Mouse (Mus musculus) gastrocnemius, postnatal 25 days (tissue): ENCODE data around the gene Gjd3. TPM values are rescaled to one million over a fixed set of nuclear protein-coding genes. Genes with fewer than 3 reads are reported as not detected.

ENCODE experiments used
- DNase-seq: peaks from one replicate; pipeline ENCODE4 v3.0.0; 2022
- total RNA-seq, 2 experiments: library from RNA; stranded (reverse); gene quantifications; 1 replicate in 1 of 2; 2 replicates in 1 of 2; pipeline ENCODE4 v1.2.3; 2021

Gene Gjd3
- total RNA-seq, 2 experiments from 2014 or later: not detected

- DNase-seq: no peak
These were observed 1.4 kb downstream of the Gjd3 start for GRCm38 (mm10) chr11:98981289-98981996.

GRCm38 (mm10) chr11:98979356-98979755 lies 3.5 kb downstream of the Gjd3 start:
- DNase-seq: no peak

- DNase-seq: no peak
These were observed 4.2 kb downstream of the Gjd3 start for GRCm38 (mm10) chr11:98978526-98979148.

GRCm38 (mm10) chr11:98974871-98975719 lies 7.7 kb downstream of the Gjd3 start:
- DNase-seq: no peak

GRCm38 (mm10) chr11:98974213-98974612 lies 8.6 kb downstream of the Gjd3 start:
- no peak for DNase-seq

GRCm38 (mm10) chr11:98973584-98973983 lies 9.2 kb downstream of the Gjd3 start:
- DNase-seq: no peak

GRCm38 (mm10) chr11:98972801-98973360 lies 9.9 kb downstream of the Gjd3 start:
- no peak for DNase-seq

GRCm38 (mm10) chr11:98972215-98972614 lies 10.6 kb downstream of the Gjd3 start:
- DNase-seq: peak; percentile 73

- DNase-seq: no peak
These were observed 11.3 kb downstream of the Gjd3 start for GRCm38 (mm10) chr11:98971316-98972031.

GRCm38 (mm10) chr11:98970191-98970925 lies 12.5 kb downstream of the Gjd3 start:
- no peak for DNase-seq

GRCm38 (mm10) chr11:98969496-98969927 lies 13.3 kb downstream of the Gjd3 start:
- no peak for DNase-seq

- DNase-seq: no peak
These were observed 13.9 kb downstream of the Gjd3 start for GRCm38 (mm10) chr11:98968716-98969495.

GRCm38 (mm10) chr11:98968079-98968478 lies 14.7 kb downstream of the Gjd3 start:
- DNase-seq: no peak

- DNase-seq: peak; percentile 94
These were observed 16.2 kb downstream of the Gjd3 start for GRCm38 (mm10) chr11:98966499-98967141.

- DNase-seq: peak; percentile 17
These were observed 17.3 kb downstream of the Gjd3 start for GRCm38 (mm10) chr11:98965416-98966077.

GRCm38 (mm10) chr11:98964616-98965415 lies 18.0 kb downstream of the Gjd3 start:
- peak; percentile 60 for DNase-seq

GRCm38 (mm10) chr11:98964201-98964615 lies 18.6 kb downstream of the Gjd3 start:
- DNase-seq: no peak
